In the genomic region with DNA sequence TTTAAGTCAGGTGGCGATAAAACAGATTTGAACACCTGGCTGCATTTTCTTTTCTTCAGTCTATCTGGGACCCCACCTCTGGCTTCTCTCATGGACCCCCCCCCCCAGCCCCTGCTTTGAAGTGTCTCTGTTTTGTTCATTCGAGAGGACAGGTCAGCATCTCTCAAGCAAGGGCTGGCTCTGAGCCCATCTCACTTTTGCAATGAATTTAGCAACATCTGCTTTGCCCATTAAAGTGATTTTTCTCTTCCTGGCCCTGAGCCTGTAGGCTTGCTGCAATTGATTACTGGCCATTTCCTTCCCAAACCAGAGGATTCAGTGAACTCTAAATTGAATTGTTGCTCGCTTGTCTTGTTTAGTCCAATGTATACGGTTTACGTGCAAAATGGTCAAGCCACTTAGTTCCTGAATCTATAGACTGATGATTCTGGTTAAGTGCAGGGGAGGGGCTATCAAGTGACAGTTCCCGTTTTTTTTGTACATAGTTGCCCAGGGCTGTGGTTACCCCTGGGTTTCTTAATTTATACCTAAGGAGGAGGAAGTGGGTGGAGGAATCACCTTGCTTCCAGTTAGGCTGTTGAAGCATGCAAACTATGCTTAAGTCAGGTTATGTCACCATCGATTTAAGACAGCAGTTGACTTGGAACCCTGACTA, we compare ENCODE assay signal across 10 mouse cellular contexts.
DNase-seq lines count a peak whose midpoint lies in the region; ATAC-seq lines count a peak whose summit lies in the region.
"Had no signal": no experiment of that assay in that cellular context is flagged by ENCODE, and none has a peak within 500 bp of the region (broad histone marks: within the 10 kb centered on the region; RNA-seq: fewer than 3 reads in every experiment).

No protein-coding gene starts in this region.

- no peak overlapping the region for H3K9ac ChIP-seq in kidney, embryonic 14.5 days (ENCODE audit: low read depth, low read length)
- no peak overlapping the region for H3K9ac ChIP-seq in midbrain, embryonic 13.5 days (replicated peaks)
- H3K9ac ChIP-seq: embryonic facial prominence, embryonic 13.5 days had no signal

- H3K9me3 ChIP-seq in kidney, embryonic 14.5 days (ENCODE audit: control insufficient read depth, low read length): no peaks in the 10 kb centered on the region
- no peaks in the 10 kb centered on the region for H3K9me3 ChIP-seq in midbrain, embryonic 13.5 days
- H3K9me3 ChIP-seq: embryonic facial prominence, embryonic 13.5 days had no signal

- no peak overlapping the region for H3K4me2 ChIP-seq in kidney, embryonic 14.5 days (replicated peaks; ENCODE audit: low read depth, low read length)
- H3K4me2 ChIP-seq in midbrain, embryonic 13.5 days (replicated peaks): no peak overlapping the region
- H3K4me2 ChIP-seq: embryonic facial prominence, embryonic 13.5 days had no signal

- 45% methylated on average over 7 of the region's 7 CpGs for WGBS in kidney, embryonic 14.5 days
- 87% methylated on average over 7 of the region's 7 CpGs for WGBS in midbrain, embryonic 13.5 days

- DNase-seq in kidney, adult 9 months: no peak
- DNase-seq in adrenal gland, adult 8-10 months: peak; percentile 39
- DNase-seq in heart, adult 9 months (ENCODE audit: low spot score in 2 of 2): peak; percentile 61 to 69
- no peak for DNase-seq in right cerebral cortex, postnatal 4 days
- DNase-seq in embryo, embryonic 9.5 days (ENCODE audit: extremely low spot score): no peak
- DNase-seq: kidney, adult 18-20 months had no signal

- H3K4me1 ChIP-seq in kidney, embryonic 14.5 days (ENCODE audit: control insufficient read depth, insufficient read depth, low read length): peaks cover 13% of the 10 kb centered on the region; the same call in 1 of the 2 replicates
- H3K4me1 ChIP-seq in midbrain, embryonic 13.5 days (replicated peaks): no peaks in the 10 kb centered on the region

- H3K4me3 ChIP-seq in kidney, embryonic 14.5 days (ENCODE audit: low read length): no peak overlapping the region
- no peak overlapping the region for H3K4me3 ChIP-seq in midbrain, embryonic 13.5 days (replicated peaks)
- H3K4me3 ChIP-seq: embryonic facial prominence, embryonic 13.5 days had no signal

- 0 out of 2 replicates have a peak, but pooled peaks have one; percentile 43 for ATAC-seq in kidney, embryonic 14.5 days (ENCODE audit: low FRiP score, low TSS enrichment)
- ATAC-seq in megakaryocyte, adult 5-6 weeks (ENCODE audit: poor library complexity, severe bottlenecking): peak; percentile 84
- ATAC-seq in midbrain, embryonic 13.5 days: no peak

- H3K27ac ChIP-seq in kidney, embryonic 14.5 days (ENCODE audit: low read depth, low read length): no peak overlapping the region
- no peak overlapping the region for H3K27ac ChIP-seq in midbrain, embryonic 13.5 days
- H3K27ac ChIP-seq: embryonic facial prominence, embryonic 13.5 days had no signal

- H3K36me3 ChIP-seq in kidney, embryonic 14.5 days (ENCODE audit: control insufficient read depth, insufficient read depth, low read length): no peaks in the 10 kb centered on the region
- H3K36me3 ChIP-seq in midbrain, embryonic 13.5 days: no peaks in the 10 kb centered on the region
- H3K36me3 ChIP-seq: embryonic facial prominence, embryonic 13.5 days had no signal

- no peaks in the 10 kb centered on the region for H3K27me3 ChIP-seq in kidney, embryonic 14.5 days (ENCODE audit: control insufficient read depth, insufficient read depth, low read length)
- H3K27me3 ChIP-seq in midbrain, embryonic 13.5 days: peaks cover 20% of the 10 kb centered on the region
- H3K27me3 ChIP-seq: embryonic facial prominence, embryonic 13.5 days had no signal

Comparison
In these comparisons a context has a peak if more than half of its experiments do, and no peak if none do; other contexts are left out.
1. DNase-seq: peak in adrenal gland, adult 8-10 months (single experiment) and heart, adult 9 months (2 of 2); none in kidney, adult 9 months (single experiment), right cerebral cortex, postnatal 4 days (single experiment) and embryo, embryonic 9.5 days (single experiment).